Mouse (Mus musculus): ENCODE measurements around the gene Rai14. TPM values are rescaled to one million over a fixed set of nuclear protein-coding genes. Genes with fewer than 3 reads are reported as not detected.

Rai14 gene
- polyA plus RNA-seq, 1 experiment from 2014 or later = 64.8 TPM

DNA sequence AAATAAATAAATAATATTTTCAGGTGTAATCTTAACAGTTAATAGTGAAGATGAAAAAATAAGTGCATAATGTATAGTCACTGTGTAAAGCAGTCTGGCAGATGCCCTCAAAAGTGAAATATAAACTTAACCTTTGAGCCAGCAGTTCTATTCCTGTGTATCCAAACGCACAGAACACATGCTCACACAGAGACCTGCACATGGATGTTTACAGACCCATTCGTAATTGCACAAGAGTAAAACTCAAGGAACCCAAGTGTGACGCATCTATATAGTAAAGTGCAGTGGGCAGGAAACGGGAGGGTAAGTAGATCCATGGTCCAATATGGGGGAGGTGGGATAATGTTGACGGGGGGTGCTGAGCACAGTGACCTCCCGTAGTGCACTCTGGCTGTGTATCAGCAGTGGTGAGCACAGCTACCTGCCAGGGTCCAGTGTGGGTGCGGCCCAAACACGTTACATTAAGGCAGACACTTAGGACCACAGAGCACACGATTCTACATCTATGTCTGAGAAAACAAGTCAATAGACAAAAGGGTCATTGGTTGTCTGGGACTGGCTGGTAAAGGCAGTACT, 13.4 kb downstream of the Rai14 start:
- Histone ChIP-seq H3K27ac (no peak overlapping the region), H3K27me3 (ENCODE audit: low read depth, poor library complexity, severe bottlenecking) (no peaks in the 10 kb centered on the region), H3K36me3 (peaks cover 28% of the 10 kb centered on the region), H3K9me3 (replicated peaks) (no peaks in the 10 kb centered on the region), H3K4me3 (no peak overlapping the region), H3K4me1 (peaks cover 10% of the 10 kb centered on the region)
- WGBS = 96% methylated on average over 9 of the region's 9 CpGs
- no peak for DNase-seq (ENCODE audit: low spot score)

DNA sequence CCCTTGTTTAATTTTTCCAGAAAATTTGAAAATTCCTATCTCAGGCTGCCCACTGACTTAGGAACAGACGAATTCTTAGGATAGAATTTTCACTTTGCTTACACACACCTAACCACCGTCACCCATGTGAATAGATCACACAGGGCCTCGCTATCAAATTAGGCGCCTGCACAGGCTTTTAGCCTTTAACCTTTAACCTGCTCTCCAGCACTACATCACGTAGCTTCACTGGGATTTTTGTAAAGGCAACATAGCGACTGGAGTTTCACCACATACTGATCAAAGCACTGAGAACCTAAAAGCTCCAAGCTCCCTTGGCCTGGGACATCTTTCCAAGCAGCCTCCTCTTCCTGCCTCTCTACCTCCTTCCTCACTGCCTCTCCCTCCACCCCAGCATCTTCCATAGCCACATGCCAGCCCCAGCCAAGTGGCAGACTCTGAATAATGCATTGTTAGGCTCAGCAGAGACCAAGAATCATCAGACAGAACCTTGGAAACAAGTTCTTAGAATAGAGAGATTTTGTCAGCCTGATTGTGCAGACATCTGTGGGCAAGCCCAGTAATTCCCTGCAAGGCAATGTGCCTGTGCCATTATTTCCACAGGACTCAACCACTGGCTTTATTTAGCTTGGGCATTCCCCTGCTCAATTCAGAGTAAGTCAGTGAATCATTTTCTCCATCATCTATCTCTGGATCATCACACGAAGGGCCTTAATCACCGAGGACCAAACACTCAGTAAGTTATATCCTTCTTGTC, 17.8 kb downstream of the Rai14 start:
- Histone ChIP-seq H3K4me1 (peaks cover 31% of the 10 kb centered on the region), H3K4me3 (no peak overlapping the region), H3K36me3 (peaks cover 16% of the 10 kb centered on the region), H3K27ac (0 out of 2 replicates have a peak overlapping the region, but pooled peaks have one; percentile 7), H3K27me3 (ENCODE audit: low read depth, poor library complexity, severe bottlenecking) (no peaks in the 10 kb centered on the region), H3K9me3 (replicated peaks) (no peaks in the 10 kb centered on the region)
- WGBS = 59% methylated on average over 8 of the region's 8 CpGs
- DNase-seq (ENCODE audit: low spot score) = no peak

DNA sequence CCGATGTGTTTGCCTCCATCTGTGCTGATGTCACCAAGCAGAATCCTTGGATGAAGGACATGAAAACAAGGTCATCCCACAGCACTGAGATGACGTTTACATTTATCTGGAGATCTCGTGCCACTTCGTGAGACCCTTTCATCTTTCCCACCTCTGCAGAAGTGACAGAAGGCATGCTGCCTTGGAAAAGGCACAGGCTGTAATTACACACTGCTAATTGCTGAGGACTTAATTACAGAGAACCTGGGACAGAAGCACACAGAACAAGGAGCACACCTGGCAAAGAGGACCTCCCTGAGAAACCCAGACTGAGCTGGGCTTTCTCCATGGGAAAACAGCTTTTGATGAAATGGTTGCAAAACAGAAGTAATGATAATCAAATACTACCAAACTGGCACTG, 21.8 kb downstream of the Rai14 start:
- peaks cover 60% of the 10 kb centered on the region for H3K4me1 ChIP-seq
- no peak overlapping the region for H3K27ac ChIP-seq
- DNase-seq (ENCODE audit: low spot score) = no peak
- H3K27me3 ChIP-seq (ENCODE audit: low read depth, poor library complexity, severe bottlenecking) = no peaks in the 10 kb centered on the region
- peaks cover 26% of the 10 kb centered on the region for H3K36me3 ChIP-seq
- WGBS = 37% methylated on average over 4 of the region's 4 CpGs
- H3K9me3 ChIP-seq (replicated peaks) = no peaks in the 10 kb centered on the region
- no peak overlapping the region for H3K4me3 ChIP-seq

DNA sequence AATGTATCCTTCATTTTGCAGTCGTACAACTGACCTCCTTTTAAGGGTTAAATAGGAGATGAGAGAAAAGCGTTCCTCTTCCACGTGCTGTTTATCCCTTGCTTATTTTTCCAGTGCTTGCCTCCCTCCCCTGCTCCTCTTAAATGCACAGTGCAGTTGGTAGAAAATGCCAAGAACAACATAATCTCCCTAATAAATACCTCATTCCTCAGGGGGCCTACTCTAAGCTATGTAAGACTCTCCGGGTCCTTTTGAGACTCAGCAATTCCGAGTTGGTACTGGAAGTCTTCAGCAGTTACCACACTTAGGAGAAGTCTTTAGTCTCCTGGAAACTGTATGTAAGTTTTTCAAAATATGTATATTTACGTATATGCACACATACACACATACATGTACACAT, 22.9 kb downstream of the Rai14 start:
- H3K27me3 ChIP-seq (ENCODE audit: low read depth, poor library complexity, severe bottlenecking) = no peaks in the 10 kb centered on the region
- H3K4me1 ChIP-seq = peaks cover 63% of the 10 kb centered on the region
- no peak for DNase-seq (ENCODE audit: low spot score)
- H3K27ac ChIP-seq = no peak overlapping the region
- WGBS = 63% methylated on average over 6 of the region's 6 CpGs
- no peaks in the 10 kb centered on the region for H3K9me3 ChIP-seq (replicated peaks)
- no peak overlapping the region for H3K4me3 ChIP-seq
- peaks cover 37% of the 10 kb centered on the region for H3K36me3 ChIP-seq

DNA sequence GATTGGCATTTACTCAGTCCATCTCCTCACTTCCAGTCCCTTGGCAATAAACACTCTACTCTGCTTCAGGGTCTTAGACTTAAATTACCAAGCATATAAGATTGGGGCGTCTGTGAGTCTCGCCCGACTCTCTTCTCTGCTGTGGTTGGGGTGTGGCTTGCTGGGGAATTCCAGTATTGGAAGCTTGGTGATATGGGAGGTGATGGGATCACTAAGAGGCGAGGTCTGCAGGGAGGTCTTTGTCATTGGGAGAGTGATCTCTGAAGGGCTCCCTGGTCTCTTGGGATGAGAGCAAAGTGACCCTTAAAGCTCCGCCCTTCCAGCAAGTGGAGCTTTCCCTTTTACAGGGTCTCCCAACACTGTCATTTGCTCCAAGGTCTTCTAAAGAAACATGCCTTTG, 23.5 kb downstream of the Rai14 start:
- H3K9me3 ChIP-seq (replicated peaks) = no peaks in the 10 kb centered on the region
- no peak overlapping the region for H3K4me3 ChIP-seq
- 94% methylated on average over 5 of the region's 5 CpGs for WGBS
- no peaks in the 10 kb centered on the region for H3K27me3 ChIP-seq (ENCODE audit: low read depth, poor library complexity, severe bottlenecking)
- peaks cover 61% of the 10 kb centered on the region for H3K4me1 ChIP-seq
- H3K36me3 ChIP-seq = peaks cover 41% of the 10 kb centered on the region
- H3K27ac ChIP-seq = no peak overlapping the region
- no peak for DNase-seq (ENCODE audit: low spot score)

DNA sequence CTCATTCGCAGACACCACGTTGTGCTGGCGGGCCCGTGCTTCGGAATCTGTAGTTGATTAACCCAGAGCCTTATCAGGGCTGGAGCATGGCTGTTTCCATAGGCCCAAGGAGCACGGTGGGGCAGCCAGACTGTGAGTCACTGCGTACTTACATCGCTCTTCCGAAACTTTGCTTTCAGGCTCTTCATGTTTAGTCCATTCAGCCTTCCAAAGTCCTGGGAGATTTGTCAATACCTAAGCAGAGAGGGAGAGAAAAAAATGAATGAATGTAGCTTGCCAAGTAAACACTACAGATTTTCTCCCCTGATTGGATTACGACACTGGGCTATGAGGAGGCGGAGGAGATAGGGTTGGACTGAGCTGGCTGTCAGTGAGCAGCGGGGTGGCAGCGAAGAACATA, 24.2 kb downstream of the Rai14 start:
- Histone ChIP-seq H3K4me1 (peaks cover 64% of the 10 kb centered on the region), H3K36me3 (peaks cover 44% of the 10 kb centered on the region), H3K27me3 (ENCODE audit: low read depth, poor library complexity, severe bottlenecking) (no peaks in the 10 kb centered on the region), H3K4me3 (no peak overlapping the region), H3K27ac (no peak overlapping the region), H3K9me3 (replicated peaks) (no peaks in the 10 kb centered on the region)
- DNase-seq (ENCODE audit: low spot score) = no peak
- WGBS = 75% methylated on average over 13 of the region's 13 CpGs

DNA sequence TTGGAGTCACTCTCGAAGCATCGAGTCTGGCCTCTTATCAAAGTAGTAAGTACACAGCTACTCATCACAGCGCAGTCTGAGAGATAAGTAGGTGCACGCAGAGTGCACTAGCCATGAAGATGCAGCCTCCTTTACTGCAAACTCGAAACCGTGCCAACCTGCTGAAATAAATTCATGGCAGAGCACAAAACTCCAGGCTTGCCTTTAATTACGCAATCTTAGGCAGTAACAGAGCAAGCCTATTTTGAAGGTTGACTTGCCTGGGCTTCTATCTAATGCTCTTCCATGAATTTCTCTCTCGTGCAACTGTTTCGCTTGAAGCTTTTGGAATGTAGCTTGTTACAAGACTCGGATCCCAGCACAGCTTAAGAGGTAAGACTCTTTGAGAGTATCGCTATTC, 25.1 kb downstream of the Rai14 start:
- Histone ChIP-seq H3K4me1 (peaks cover 66% of the 10 kb centered on the region), H3K27ac (no peak overlapping the region), H3K36me3 (peaks cover 48% of the 10 kb centered on the region), H3K9me3 (replicated peaks) (no peaks in the 10 kb centered on the region), H3K27me3 (ENCODE audit: low read depth, poor library complexity, severe bottlenecking) (no peaks in the 10 kb centered on the region), H3K4me3 (no peak overlapping the region)
- WGBS = 90% methylated on average over 11 of the region's 11 CpGs
- DNase-seq (ENCODE audit: low spot score) = no peak

DNA sequence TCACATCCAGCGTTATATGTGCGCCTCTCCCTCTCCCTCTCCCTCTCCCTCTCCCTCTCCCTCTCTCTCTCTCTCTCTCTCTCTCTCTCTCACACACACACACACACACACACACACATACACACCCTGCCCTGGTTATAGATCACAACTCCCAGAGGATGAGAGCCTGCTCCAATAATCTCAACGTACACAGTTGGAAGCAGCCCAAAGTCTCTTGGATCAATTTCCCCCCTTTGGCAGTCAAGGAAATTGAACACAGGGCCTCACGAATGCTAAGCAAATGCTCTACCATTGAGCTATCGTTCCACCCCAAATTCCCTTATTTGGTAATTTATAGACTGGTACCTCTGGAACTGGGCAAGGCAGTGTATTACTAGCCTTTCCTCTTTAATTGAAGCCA, 25.7 kb downstream of the Rai14 start:
- no peaks in the 10 kb centered on the region for H3K27me3 ChIP-seq (ENCODE audit: low read depth, poor library complexity, severe bottlenecking)
- H3K4me1 ChIP-seq = peaks cover 64% of the 10 kb centered on the region
- peaks cover 50% of the 10 kb centered on the region for H3K36me3 ChIP-seq
- H3K4me3 ChIP-seq = no peak overlapping the region
- no peak overlapping the region for H3K27ac ChIP-seq
- no peak for DNase-seq (ENCODE audit: low spot score)
- 70% methylated on average over 5 of the region's 5 CpGs for WGBS
- no peaks in the 10 kb centered on the region for H3K9me3 ChIP-seq (replicated peaks)

DNA sequence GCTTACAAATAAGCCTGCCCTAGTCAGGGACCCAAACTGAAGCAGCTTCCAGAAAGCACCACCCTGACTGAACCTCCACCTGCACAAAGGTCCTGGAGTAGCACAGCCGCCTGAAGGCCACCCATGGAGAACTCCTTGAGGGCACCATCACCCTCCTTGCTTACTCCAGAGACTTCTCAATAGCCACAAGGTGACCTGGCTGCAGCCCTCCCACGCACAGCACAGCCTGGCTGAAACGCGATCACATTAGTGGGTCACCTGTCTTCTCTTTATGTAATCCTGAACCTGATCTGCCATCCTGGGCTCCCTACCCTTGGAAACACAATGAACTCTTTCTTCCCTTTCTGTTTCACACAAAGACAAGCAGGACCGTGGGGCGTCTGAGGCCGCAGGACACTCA, 27.1 kb downstream of the Rai14 start:
- peak overlapping the region; percentile 11; the same call in 1 of the 2 replicates for H3K27ac ChIP-seq
- H3K27me3 ChIP-seq (ENCODE audit: low read depth, poor library complexity, severe bottlenecking) = no peaks in the 10 kb centered on the region
- H3K9me3 ChIP-seq (replicated peaks) = no peaks in the 10 kb centered on the region
- WGBS = 90% methylated on average over 7 of the region's 7 CpGs
- DNase-seq (ENCODE audit: low spot score) = no peak
- H3K4me1 ChIP-seq = peaks cover 53% of the 10 kb centered on the region
- H3K4me3 ChIP-seq = no peak overlapping the region
- peaks cover 51% of the 10 kb centered on the region for H3K36me3 ChIP-seq

DNA sequence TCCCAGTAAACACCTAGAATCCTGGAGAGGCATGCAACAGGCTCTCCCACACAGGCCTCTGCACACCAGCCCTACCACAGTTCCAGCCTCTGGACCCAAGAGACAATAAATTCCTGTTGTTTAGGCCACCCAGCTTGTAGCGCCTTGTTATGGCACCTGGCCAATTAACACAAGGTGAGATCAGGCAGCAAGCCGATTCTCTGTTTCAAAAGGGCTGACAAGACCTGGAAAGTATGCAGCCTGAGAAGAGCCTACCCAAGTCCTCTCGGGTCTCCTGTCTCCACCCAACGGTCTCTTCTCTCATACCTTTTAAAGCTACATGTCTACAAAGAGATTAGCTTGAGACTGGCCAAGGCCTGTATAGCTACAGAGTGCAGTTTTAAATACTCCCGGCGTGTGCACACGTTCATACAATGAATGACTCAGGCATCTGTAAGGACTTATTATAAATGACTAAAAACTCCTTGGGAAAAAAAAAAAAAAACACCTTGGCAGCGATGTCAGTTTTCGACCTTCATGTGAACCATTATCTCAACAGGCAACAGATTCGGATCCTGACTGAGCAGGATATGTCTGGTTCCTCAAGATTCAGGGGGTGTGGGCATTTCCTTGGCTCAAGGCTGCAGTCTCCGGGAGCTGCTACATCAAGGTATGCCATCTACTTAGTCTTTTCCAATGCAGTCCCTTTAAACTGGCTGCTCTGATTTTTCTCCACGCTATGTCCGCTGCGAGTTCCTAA, 28.6 kb downstream of the Rai14 start:
- Histone ChIP-seq H3K4me1 (peaks cover 40% of the 10 kb centered on the region), H3K36me3 (peaks cover 53% of the 10 kb centered on the region), H3K9me3 (replicated peaks) (no peaks in the 10 kb centered on the region), H3K27me3 (ENCODE audit: low read depth, poor library complexity, severe bottlenecking) (no peaks in the 10 kb centered on the region), H3K4me3 (no peak overlapping the region), H3K27ac (no peak overlapping the region)
- DNase-seq (ENCODE audit: low spot score) = no peak
- WGBS = 87% methylated on average over 14 of the region's 14 CpGs

DNA sequence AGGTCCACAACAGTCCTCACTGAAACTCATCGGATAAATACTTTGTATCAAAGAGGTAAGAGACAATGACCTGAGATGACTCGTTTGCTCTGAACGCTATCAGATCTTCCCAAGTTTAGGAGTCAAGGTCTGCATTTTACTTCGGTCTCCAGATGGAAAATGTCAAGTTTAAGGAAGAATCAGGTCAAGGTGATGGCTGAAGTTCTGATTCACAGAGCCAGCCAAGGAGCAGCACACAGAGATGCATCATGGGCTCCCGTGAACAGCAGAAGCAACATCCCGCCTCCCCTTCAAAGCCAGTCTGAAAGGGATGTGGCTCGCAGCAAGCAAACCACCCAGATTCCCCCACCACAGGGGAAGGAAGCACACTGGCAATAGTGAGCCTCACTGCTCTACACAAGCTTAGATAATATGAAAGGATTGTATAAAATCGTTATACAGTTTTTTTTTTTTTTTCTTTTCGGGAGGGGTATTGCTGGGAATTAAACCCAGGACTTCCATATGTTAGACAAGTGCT, 30.7 kb downstream of the Rai14 start:
- Histone ChIP-seq H3K27me3 (ENCODE audit: low read depth, poor library complexity, severe bottlenecking) (no peaks in the 10 kb centered on the region), H3K9me3 (replicated peaks) (no peaks in the 10 kb centered on the region), H3K4me3 (no peak overlapping the region), H3K27ac (no peak overlapping the region), H3K4me1 (peaks cover 37% of the 10 kb centered on the region), H3K36me3 (peaks cover 42% of the 10 kb centered on the region)
- 95% methylated on average over 9 of the region's 9 CpGs for whole genome bisulfite sequencing
- no peak for DNase-seq (ENCODE audit: low spot score)

DNA sequence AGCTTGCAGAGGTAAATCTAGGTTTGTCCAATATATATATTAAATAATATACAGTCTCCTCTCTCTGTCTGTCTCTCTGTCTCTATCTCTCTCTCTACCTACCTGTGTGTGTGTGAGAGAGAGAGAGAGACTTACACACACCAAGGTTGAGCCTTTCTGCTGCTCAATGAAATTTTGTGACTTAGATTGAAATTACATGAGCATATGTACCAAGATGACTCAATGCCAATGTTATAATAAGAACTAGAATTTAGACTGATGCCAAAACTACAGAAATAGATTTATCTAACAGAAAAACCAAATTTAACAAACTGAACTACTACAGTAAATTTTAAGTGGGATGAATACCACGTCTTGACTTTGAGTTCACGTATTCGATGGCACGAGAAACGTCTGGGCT, 33.9 kb downstream of the Rai14 start:
- no peak for DNase-seq (ENCODE audit: low spot score)
- WGBS = 93% methylated on average over 5 of the region's 5 CpGs
- Histone ChIP-seq H3K27ac (no peak overlapping the region), H3K9me3 (replicated peaks) (no peaks in the 10 kb centered on the region), H3K4me1 (peaks cover 37% of the 10 kb centered on the region), H3K4me3 (no peak overlapping the region), H3K27me3 (ENCODE audit: low read depth, poor library complexity, severe bottlenecking) (no peaks in the 10 kb centered on the region), H3K36me3 (peaks cover 21% of the 10 kb centered on the region; the same call in 1 of the 2 replicates)

DNA sequence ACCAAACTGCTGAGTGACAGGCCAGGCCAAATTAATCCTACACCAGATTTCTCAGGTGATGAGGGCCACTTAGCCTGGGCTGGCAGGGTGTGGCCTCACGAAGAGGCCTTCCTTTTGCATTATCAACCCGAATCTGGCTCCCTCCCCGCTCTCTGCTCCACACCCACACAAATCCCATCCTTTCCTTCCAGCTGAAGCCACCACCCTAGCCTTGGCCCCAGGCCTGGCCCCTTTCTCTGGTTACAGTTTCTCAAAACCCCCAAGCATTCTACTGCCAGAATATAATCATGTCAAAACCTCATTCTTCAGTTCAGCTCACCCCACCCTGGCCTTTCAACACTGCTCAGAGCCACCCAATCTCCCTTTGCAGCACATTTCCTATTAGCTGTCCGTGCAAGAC, 34.9 kb downstream of the Rai14 start:
- Histone ChIP-seq H3K4me3 (no peak overlapping the region), H3K27ac (no peak overlapping the region), H3K27me3 (ENCODE audit: low read depth, poor library complexity, severe bottlenecking) (no peaks in the 10 kb centered on the region), H3K9me3 (replicated peaks) (no peaks in the 10 kb centered on the region), H3K4me1 (peaks cover 32% of the 10 kb centered on the region), H3K36me3 (peaks cover 22% of the 10 kb centered on the region; the same call in 1 of the 2 replicates)
- WGBS = 84% methylated on average over 4 of the region's 4 CpGs
- no peak for DNase-seq (ENCODE audit: low spot score)
